Mouse (Mus musculus): ENCODE data around the gene Lamc1. TPM values are rescaled to one million over a fixed set of nuclear protein-coding genes. Genes with fewer than 3 reads are reported as not detected.

The Lamc1 gene
- polyA plus RNA-seq, 1 experiment, result 15.5 TPM

DNA sequence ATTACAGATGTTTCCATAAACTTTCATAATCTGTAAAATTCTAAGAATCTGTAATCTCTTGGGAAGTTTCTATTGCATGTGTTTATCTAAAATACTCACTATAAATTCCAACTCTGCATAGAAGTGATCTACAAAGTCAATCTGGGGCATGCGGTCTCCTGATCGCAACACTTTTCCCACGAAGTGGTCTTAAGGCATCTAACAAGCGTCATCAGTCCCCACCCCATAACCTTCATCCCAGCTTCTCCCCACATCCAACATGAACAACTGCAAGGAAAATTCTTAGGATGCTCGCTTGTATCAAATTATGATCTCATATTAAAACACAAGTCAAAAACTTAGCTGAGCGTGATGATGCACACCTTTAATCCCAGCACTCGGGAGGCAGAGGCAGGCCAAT lies 14.3 kb downstream of the Lamc1 start:
- H3K4me1 ChIP-seq (ENCODE audit: control insufficient read depth, insufficient read depth, low read length), result no peaks in the 10 kb centered on the region

DNA sequence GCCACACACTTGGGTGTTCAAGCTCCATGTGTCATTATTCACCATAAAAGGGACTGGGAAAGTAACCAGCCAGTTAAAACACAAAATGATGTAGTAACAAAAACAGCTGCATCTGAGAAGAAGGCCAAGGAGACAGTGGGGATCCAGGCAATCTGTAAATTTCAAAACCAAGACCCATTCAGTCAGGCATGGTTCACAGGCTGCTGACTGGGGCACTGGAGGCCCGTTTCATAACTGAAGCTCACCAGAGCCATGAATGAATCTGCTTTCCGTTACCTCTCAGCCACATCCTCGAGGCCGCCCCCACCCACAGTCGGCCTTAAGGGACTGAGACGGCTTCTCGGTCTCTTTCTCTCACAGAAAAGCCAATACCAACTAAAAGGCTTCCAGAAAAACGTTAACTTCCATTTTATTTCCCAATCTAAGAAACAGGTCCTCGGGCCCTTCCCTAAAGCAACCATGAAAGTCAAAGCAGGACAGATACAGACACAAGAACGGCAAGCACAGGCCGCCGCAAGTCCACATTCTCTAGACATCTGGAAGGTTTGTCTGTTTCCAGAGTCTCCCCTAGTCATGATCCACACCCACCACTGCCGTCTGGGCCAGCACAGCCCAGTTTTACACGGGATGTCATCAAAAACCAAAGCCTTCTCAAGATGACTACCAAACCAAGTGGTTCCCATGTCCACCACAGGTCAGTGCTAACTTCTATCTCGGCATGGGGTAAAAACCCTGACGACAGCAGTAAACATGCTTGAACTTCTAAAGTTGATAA lies 14.9 kb downstream of the Lamc1 start:
- no peak overlapping the region for H3K4me3 ChIP-seq (ENCODE audit: insufficient read depth, low read length)
- no peaks in the 10 kb centered on the region for H3K4me1 ChIP-seq (ENCODE audit: control insufficient read depth, insufficient read depth, low read length)
- no peak for TF ChIP-seq POLR2A (IDR thresholded peaks at IDR 0.05; ENCODE audit: borderline replicate concordance, low read depth, low read length)
- no peak for TF ChIP-seq CTCF (IDR thresholded peaks at IDR 0.05; ENCODE audit: low read depth, low read length)
- no peak overlapping the region for H3K27ac ChIP-seq (ENCODE audit: insufficient read depth, low read depth, low read length)

More for the DNA sequence above, 14.3 kb downstream of the Lamc1 start:
- Histone ChIP-seq H3K27ac (ENCODE audit: insufficient read depth, low read depth, low read length) (no peak overlapping the region), H3K4me3 (ENCODE audit: insufficient read depth, low read length) (no peak overlapping the region)
- no peak for TF ChIP-seq CTCF (IDR thresholded peaks at IDR 0.05; ENCODE audit: low read depth, low read length)

DNA sequence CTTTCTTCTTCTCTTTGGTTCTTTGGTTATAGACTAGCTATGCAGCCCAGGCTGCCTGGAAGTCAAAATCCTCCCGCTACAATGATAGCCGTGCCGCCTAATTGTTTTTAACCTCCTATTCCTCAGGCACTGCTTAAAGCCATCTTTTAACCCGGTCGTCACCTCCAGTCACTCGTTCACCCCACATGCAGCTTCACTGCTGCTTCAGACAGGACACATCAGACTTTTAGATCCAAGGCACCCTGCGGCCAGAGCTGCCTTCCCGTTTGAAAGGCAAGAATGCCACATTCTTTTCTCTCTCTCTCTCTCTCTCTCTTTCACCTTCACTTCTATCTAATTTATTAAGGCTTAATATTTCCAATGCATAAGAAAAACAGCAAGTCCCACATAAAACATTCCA lies 15.6 kb downstream of the Lamc1 start:
- Histone ChIP-seq H3K4me3 (ENCODE audit: insufficient read depth, low read length) (no peak overlapping the region), H3K4me1 (ENCODE audit: control insufficient read depth, insufficient read depth, low read length) (no peaks in the 10 kb centered on the region), H3K27ac (ENCODE audit: insufficient read depth, low read depth, low read length) (no peak overlapping the region)
- TF ChIP-seq CTCF (IDR thresholded peaks at IDR 0.05; ENCODE audit: low read depth, low read length), result no peak
- TF ChIP-seq POLR2A (IDR thresholded peaks at IDR 0.05; ENCODE audit: borderline replicate concordance, low read depth, low read length), result no peak

DNA sequence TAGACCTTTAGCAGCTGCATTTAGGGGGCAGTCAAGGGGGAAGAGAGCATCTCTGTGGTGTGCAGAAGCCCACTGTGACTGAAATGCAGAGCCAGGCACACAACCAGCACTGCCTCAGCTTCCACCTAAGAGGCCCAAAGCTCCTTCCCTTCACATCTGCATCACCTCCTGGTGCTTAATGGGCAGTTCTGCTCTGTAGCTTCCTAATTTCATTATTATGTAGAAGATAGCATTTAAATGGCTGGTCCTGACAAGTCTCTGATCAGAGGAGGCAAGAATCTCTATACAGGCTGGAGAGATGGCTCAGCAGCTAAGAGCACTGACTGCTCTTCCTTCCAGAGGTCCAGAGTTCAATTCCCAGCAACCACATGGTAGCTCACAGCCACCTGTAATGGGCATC lies 16.3 kb downstream of the Lamc1 start:
- H3K4me3 ChIP-seq (ENCODE audit: insufficient read depth, low read length), result no peak overlapping the region
- no peak overlapping the region for H3K27ac ChIP-seq (ENCODE audit: insufficient read depth, low read depth, low read length)
- no peaks in the 10 kb centered on the region for H3K4me1 ChIP-seq (ENCODE audit: control insufficient read depth, insufficient read depth, low read length)
- no peak for TF ChIP-seq CTCF (IDR thresholded peaks at IDR 0.05; ENCODE audit: low read depth, low read length)
- TF ChIP-seq POLR2A (IDR thresholded peaks at IDR 0.05; ENCODE audit: borderline replicate concordance, low read depth, low read length), result no peak

DNA sequence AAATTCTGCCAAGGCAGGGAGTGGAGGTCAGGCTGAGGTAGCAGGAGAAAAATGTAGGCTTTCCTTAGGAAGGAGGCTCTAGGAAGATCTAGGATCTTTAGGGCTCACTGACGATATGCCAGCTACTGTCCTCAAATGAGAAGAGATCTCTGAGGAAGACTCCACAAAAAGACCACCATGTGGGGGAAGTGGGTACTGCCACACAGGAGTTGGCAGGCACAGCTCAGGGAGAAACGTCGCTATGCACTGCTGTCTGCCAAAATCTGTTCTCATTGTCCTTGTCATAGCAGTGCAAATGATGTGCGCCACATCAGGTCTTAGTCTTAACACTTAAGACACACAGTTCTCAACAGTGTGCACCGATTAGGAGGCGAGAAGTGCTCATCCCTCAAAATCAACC lies 17.5 kb downstream of the Lamc1 start:
- Histone ChIP-seq H3K27ac (ENCODE audit: insufficient read depth, low read depth, low read length) (no peak overlapping the region), H3K4me1 (ENCODE audit: control insufficient read depth, insufficient read depth, low read length) (peaks cover 2% of the 10 kb centered on the region; the same call in 1 of the 2 replicates), H3K4me3 (ENCODE audit: insufficient read depth, low read length) (no peak overlapping the region)
- TF ChIP-seq POLR2A (IDR thresholded peaks at IDR 0.05; ENCODE audit: borderline replicate concordance, low read depth, low read length) (no peak), CTCF (IDR thresholded peaks at IDR 0.05; ENCODE audit: low read depth, low read length) (no peak)

DNA sequence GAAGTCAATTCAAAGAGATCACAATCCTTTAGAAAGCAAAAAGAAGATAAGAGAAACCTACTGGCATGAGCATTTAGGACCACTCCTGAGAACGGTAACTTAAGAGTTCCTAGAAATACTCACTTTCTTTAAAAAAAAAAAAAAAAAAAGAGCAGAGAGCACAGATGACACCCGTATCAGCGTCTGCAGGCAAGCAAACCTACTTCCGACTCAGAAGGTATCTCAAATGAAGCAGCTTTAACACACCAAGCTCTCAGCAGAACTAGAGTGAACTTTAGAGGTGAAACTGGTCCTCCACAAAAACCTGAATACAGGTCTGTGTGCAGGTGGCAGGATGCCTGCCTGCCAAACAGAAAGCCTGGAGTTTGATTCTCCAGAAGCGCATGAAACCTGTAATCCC lies 19.6 kb downstream of the Lamc1 start:
- TF ChIP-seq POLR2A (IDR thresholded peaks at IDR 0.05; ENCODE audit: borderline replicate concordance, low read depth, low read length) (no peak), CTCF (IDR thresholded peaks at IDR 0.05; ENCODE audit: low read depth, low read length) (no peak)
- no peak overlapping the region for H3K4me3 ChIP-seq (ENCODE audit: insufficient read depth, low read length)
- H3K27ac ChIP-seq (ENCODE audit: insufficient read depth, low read depth, low read length), result no peak overlapping the region
- H3K4me1 ChIP-seq (ENCODE audit: control insufficient read depth, insufficient read depth, low read length), result peaks cover 18% of the 10 kb centered on the region

DNA sequence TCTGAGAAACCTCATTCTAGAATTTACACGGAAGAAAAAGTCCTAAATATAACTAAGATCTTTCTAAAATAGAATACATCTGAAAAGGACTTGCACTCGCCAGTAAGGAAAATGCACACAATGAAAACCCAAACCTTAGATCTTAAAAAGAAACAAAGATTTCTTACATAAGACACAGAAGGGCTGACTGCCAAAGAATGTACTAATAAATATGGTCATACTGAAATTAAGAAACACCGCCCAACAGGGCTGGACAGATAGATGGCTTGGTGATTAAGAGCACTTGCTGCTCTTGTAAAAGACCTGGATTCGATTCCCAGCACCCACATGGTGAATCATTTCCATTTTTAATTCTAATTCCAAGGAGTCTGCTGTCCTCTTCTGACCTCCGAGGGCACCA lies 22.4 kb downstream of the Lamc1 start:
- Histone ChIP-seq H3K4me1 (ENCODE audit: control insufficient read depth, insufficient read depth, low read length) (peaks cover 36% of the 10 kb centered on the region), H3K4me3 (ENCODE audit: insufficient read depth, low read length) (no peak overlapping the region), H3K27ac (ENCODE audit: insufficient read depth, low read depth, low read length) (no peak overlapping the region)
- TF ChIP-seq POLR2A (IDR thresholded peaks at IDR 0.05; ENCODE audit: borderline replicate concordance, low read depth, low read length) (no peak), CTCF (IDR thresholded peaks at IDR 0.05; ENCODE audit: low read depth, low read length) (no peak)

DNA sequence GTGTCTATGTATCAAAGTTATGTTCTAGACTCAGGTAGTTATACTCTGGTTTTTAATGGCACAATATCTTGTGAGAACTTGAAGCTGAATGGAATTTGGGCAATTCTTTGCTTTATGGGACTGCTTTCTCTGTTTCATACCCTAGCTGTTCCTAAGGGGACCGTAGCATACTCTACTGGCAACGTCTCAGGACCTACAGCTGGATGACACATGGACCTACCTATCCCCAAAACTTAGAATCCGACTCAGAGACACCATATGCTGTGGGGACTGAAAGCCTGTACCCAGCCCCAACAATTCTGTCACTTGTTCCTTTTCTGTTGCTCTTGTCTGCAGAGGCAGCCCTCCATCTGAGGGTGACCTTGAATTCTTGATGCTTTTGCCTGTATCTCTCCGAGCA lies 23.3 kb downstream of the Lamc1 start:
- no peak overlapping the region for H3K27ac ChIP-seq (ENCODE audit: insufficient read depth, low read depth, low read length)
- TF ChIP-seq POLR2A (IDR thresholded peaks at IDR 0.05; ENCODE audit: borderline replicate concordance, low read depth, low read length), result no peak
- no peak for TF ChIP-seq CTCF (IDR thresholded peaks at IDR 0.05; ENCODE audit: low read depth, low read length)

DNA sequence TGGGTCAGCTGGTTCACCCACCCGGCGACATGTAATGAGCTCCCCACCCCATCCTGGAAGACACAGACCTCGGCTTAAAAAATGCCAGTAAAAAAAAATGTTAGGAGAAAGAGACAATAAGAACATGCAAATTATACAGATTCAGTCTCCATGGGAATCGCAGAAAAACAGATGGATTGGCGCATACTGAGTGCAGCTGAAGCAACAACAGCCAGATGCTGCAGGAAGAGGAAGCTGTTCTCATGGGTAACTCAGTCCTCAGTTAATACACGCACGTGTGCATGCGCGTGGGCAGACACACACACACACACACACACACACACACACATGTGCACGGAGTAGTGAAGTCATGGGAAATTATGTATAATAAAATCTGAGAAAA lies 23.7 kb downstream of the Lamc1 start:
- peaks cover 42% of the 10 kb centered on the region for H3K4me1 ChIP-seq (ENCODE audit: control insufficient read depth, insufficient read depth, low read length)
- no peak for TF ChIP-seq CTCF (IDR thresholded peaks at IDR 0.05; ENCODE audit: low read depth, low read length)
- TF ChIP-seq POLR2A (IDR thresholded peaks at IDR 0.05; ENCODE audit: borderline replicate concordance, low read depth, low read length), result no peak
- H3K4me3 ChIP-seq (ENCODE audit: insufficient read depth, low read length), result no peak overlapping the region
- H3K27ac ChIP-seq (ENCODE audit: insufficient read depth, low read depth, low read length), result no peak overlapping the region

More for the DNA sequence above, 23.3 kb downstream of the Lamc1 start:
- H3K4me1 ChIP-seq (ENCODE audit: control insufficient read depth, insufficient read depth, low read length), result peaks cover 38% of the 10 kb centered on the region
- no peak overlapping the region for H3K4me3 ChIP-seq (ENCODE audit: insufficient read depth, low read length)

DNA sequence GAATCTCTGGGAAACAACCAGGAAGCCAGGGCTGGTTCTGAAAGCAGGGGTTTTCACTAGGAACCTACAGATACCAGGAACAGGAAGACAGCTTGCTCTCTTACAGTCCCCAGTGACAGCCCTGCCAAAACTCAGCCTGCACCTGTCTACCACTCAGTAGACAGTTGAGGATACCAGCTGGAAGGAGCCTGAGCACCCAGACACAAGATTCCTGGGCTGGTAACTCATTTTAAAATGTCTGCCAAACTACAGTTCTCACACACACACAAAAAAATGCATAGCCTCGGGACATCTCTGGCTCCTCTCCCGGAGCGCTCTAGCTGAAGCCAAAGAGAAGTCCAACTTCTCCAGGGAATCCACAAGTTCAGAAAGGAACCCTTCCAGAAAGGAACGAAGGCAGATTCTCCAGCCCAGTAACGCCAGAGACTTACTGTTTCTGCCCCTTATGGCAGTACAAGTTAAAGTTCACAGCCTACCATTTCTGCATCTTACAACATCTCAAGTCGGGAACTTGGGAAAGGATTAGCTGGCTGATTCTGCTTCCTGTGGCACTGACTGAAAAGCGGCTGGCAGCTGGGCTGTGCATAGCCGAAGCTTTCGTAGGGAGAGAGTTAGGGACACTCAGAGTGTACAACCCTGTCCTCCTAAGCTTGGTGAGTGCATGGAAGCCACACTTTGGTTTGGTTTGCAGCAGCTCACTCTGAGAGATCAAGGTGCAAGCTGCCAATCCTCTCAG lies 24.2 kb downstream of the Lamc1 start:
- Histone ChIP-seq H3K4me1 (ENCODE audit: control insufficient read depth, insufficient read depth, low read length) (peaks cover 44% of the 10 kb centered on the region), H3K4me3 (ENCODE audit: insufficient read depth, low read length) (no peak overlapping the region), H3K27ac (ENCODE audit: insufficient read depth, low read depth, low read length) (no peak overlapping the region)
- no peak for TF ChIP-seq CTCF (IDR thresholded peaks at IDR 0.05; ENCODE audit: low read depth, low read length)
- no peak for TF ChIP-seq POLR2A (IDR thresholded peaks at IDR 0.05; ENCODE audit: borderline replicate concordance, low read depth, low read length)

Measured in bone marrow macrophage, adult 2 months (primary cell).